Mouse (Mus musculus) mature B cell (primary cell): ENCODE measurements around the gene Gm6465.
"Not testable (repeated sequence)": the region's sequence is repeated elsewhere in the genome, so short reads cannot be mapped to it uniquely, and the experiment has no call there.

Source experiments
- in situ Hi-C: fragments of 300-500 bp; cut with MboI; formaldehyde crosslinking; loops from 2 replicates; pipeline ENCODE4 v1.14.3; 2019

Gene Gm6465

GRCm38 (mm10) chr5:11845239-11845638 lies at the start of gene Gm6465:
Gene Gm6465, plus strand, starts transcription at chr5:11845539.
- in situ Hi-C loops = not testable (repeated sequence)

- in situ Hi-C loops = not testable (repeated sequence)
Observed at GRCm38 (mm10) chr5:11845824-11846223, 485 bp downstream of the Gm6465 start.

GRCm38 (mm10) chr5:11857909-11858308 lies 12.6 kb downstream of the Gm6465 start:
- in situ Hi-C loops = not testable (repeated sequence)
